Mouse (Mus musculus) bone marrow, adult 2 months (tissue): ENCODE results near the gene Pkd1.

Experiments used
- CTCF ChIP-seq: fragments of 200-500 bp; IDR thresholded peaks from 2 replicates; pipeline ENCODE4 v1.5.1; 2011; ENCODE audit warnings: low read length, control low read depth; ENCODE audit not compliant: control insufficient read depth, insufficient read depth
- POLR2A ChIP-seq: fragments of 200-500 bp; IDR thresholded peaks from 2 replicates; pipeline ENCODE4 v1.6.1; 2011; ENCODE audit warnings: low read depth, mild to moderate bottlenecking, control low read depth, low read length, borderline replicate concordance; ENCODE audit not compliant: control insufficient read depth

DNA sequence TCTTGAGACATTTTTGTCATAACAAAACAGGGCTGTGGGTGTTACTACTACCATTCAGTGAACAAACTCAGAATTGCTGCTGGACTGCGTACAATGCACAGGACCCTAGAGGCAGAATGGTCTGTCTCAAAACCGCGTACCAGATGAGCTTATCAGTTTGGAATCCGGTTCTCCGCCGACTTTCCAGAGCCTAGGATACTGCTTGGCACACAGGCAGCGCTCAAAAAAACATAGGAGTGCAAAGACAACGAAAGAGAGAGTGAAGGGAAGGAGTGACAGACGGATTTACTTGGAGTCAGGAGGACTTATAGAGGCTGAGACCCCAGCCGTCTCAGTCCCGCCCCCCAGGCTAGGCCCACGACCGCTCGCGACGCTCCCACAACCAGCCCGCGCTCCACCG, 22.3 kb upstream of the Pkd1 start:
- TF ChIP-seq CTCF (no peak), POLR2A (no peak)
